Mouse (Mus musculus) limb, embryonic 14.5 days (tissue): ENCODE results near the gene Lemd1. TPM values are rescaled to one million over a fixed set of nuclear protein-coding genes. Genes with fewer than 3 reads are reported as not detected.

Experiments
- ATAC-seq: fragments of 200-750 bp; cut with Nextera tagmentation; 2 replicates; pipeline ENCODE4 v1.8.0; 2017; ENCODE audit warnings: low read depth, moderate number of reproducible peaks, moderate TSS enrichment; ENCODE audit not compliant: low FRiP score
- DNase-seq: peaks from one replicate; pipeline ENCODE4 v3.0.0-alpha.2; 2015; ENCODE audit warnings: low spot score
- H3K27ac ChIP-seq: fragments of 300-500 bp; sonication (generic); replicated peaks from 2 replicates; pipeline ENCODE4 v1.5.1; 2014; ENCODE audit warnings: low read depth, mild to moderate bottlenecking, low read length, moderate library complexity, mixed read lengths
- H3K27me3 ChIP-seq: fragments of 300-500 bp; sonication (generic); 2 replicates; pipeline ENCODE4 v1.6.1; 2014; ENCODE audit warnings: low read length, mixed read lengths; ENCODE audit not compliant: control insufficient read depth, insufficient read depth
- H3K36me3 ChIP-seq: fragments of 300-500 bp; sonication (generic); 2 replicates; pipeline ENCODE4 v1.6.1; 2014; ENCODE audit warnings: mild to moderate bottlenecking, low read length, moderate library complexity, mixed read lengths; ENCODE audit not compliant: control insufficient read depth, insufficient read depth
- H3K4me1 ChIP-seq: fragments of 300-500 bp; sonication (generic); 2 replicates; pipeline ENCODE4 v1.6.1; 2014; ENCODE audit warnings: antibody characterized with exemption, low read length, mixed read lengths; ENCODE audit not compliant: control insufficient read depth, insufficient read depth
- H3K4me2 ChIP-seq: fragments of 300-500 bp; sonication (generic); replicated peaks from 2 replicates; pipeline ENCODE4 v1.6.1; 2014; ENCODE audit warnings: low read depth, mild to moderate bottlenecking, low read length, moderate library complexity; ENCODE audit not compliant: severe bottlenecking
- H3K4me3 ChIP-seq: fragments of 300-500 bp; sonication (generic); replicated peaks from 2 replicates; pipeline ENCODE4 v1.5.1; 2014; ENCODE audit warnings: low read length
- H3K9ac ChIP-seq: fragments of 300-500 bp; sonication (generic); 2 replicates; pipeline ENCODE4 v1.6.1; 2014; ENCODE audit warnings: mild to moderate bottlenecking, low read depth, low read length, moderate library complexity; ENCODE audit not compliant: severe bottlenecking
- H3K9me3 ChIP-seq: fragments of 300-500 bp; sonication (generic); 2 replicates; pipeline ENCODE4 v1.6.1; 2016; ENCODE audit warnings: low read length; ENCODE audit not compliant: control insufficient read depth
- POLR2A ChIP-seq: fragments of 200-500 bp; IDR thresholded peaks from 2 replicates; pipeline ENCODE4 v1.8.0; 2012; ENCODE audit warnings: inconsistent platforms, mild to moderate bottlenecking, moderate library complexity, borderline replicate concordance; ENCODE audit not compliant: insufficient read depth, insufficient read length; ENCODE audit errors: extremely low read depth
- WGBS: fragments of 180-500 bp; shearing (Covaris S2); extraction: QIAGEN DNeasy Blood & Tissue Kit; methylation state at CpG from one replicate; pipeline ENCODE4 v1.1.7; 2014; 5-methylcytosine and 5-hydroxymethylcytosine counted together
- microRNA counts: library from miRNA; unstranded; fragments of <30 nt; microRNA quantifications from one replicate; lab custom pipeline; 2016
- microRNA-seq: library from miRNA; unstranded; fragments of <30 nt; microRNA quantifications from one replicate; pipeline ENCODE4, GENCODE M21; 2016
- polyA plus RNA-seq, 2 experiments: library from polyadenylated mRNA; depleted of rRNA in 1 of 2; stranded (reverse) in 1 of 2; unstranded in 1 of 2; fragments of >200 nt; fragmentation: Nextera tagmentation in 1 of 2; extraction: Ambion mirVana in 1 of 2; gene quantifications; 2 replicates each; pipeline versions ENCODE4 v1.2.1 to v1.2.3; 2012 to 2014

Gene Lemd1
- polyA plus RNA-seq, 2 experiments = 0.91 to 0.94 TPM

DNA sequence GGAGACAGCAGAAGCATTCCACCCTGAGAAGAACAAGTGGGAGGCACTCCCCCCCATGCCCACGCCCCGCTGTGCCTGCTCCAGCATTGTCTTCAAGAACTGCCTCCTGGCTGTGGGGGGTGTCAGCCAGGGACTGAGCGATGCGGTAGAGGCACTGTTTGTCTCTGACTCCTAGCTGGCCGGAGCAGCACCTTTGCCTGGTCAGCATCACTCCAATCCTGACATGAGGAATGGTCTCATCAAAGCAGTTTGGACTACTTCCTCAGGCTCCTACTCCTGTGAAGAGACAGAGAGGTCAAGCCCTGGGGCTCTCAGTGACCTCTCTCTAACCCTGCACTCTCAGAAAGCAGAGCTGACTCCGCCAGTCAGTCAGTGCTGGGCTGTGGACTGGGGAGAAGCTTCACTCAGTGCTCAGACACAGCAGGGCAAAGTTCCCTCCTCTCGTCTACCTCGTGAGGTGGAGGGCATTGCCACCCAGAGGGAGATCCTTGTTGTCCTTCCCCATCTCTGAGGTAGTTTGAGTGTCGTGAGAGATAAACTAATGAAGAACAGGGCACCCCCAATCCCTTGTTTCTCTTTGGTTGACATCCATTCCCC lies 113.5 kb downstream of the Lemd1 start:
- WGBS = 13% methylated on average over 9 of the region's 9 CpGs
- no peak for DNase-seq
- no peak overlapping the region for H3K27ac ChIP-seq
- no peaks in the 10 kb centered on the region for H3K36me3 ChIP-seq
- no peak for TF ChIP-seq POLR2A
- no peak; the same call in 1 of the 2 replicates for ATAC-seq
- no peak overlapping the region for H3K4me2 ChIP-seq
- peaks cover 3% of the 10 kb centered on the region; the same call in 1 of the 2 replicates for H3K27me3 ChIP-seq
- no peaks in the 10 kb centered on the region for H3K4me1 ChIP-seq
- H3K9ac ChIP-seq = no peak overlapping the region
- H3K4me3 ChIP-seq = no peak overlapping the region
- no peaks in the 10 kb centered on the region for H3K9me3 ChIP-seq

DNA sequence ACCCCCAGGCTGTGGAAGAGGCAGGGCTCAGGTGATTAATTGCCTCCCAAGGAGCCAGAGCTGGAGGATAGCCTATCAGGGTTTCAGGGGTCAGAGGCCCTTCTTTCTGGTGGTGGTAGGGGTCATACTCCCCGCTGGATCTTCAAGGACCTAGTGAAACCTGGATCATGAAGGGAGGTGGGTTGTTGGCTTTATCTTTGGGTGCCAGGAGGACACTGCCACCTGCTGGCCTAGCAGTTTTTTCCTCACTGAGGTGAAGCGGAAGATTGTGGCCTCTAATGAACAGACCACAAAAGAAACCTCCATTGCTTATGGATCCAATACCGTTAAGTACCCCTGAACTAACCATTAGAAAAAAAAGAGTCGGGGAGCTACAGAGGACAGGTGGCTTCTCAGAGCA lies 114.9 kb downstream of the Lemd1 start:
- no peak for TF ChIP-seq POLR2A
- Histone ChIP-seq H3K27ac (no peak overlapping the region), H3K4me2 (no peak overlapping the region), H3K27me3 (no peaks in the 10 kb centered on the region), H3K4me1 (no peaks in the 10 kb centered on the region), H3K9me3 (no peaks in the 10 kb centered on the region), H3K9ac (no peak overlapping the region), H3K36me3 (no peaks in the 10 kb centered on the region), H3K4me3 (no peak overlapping the region)
- ATAC-seq (no peak), DNase-seq (no peak)
- WGBS = 44% methylated on average over 4 of the region's 4 CpGs

DNA sequence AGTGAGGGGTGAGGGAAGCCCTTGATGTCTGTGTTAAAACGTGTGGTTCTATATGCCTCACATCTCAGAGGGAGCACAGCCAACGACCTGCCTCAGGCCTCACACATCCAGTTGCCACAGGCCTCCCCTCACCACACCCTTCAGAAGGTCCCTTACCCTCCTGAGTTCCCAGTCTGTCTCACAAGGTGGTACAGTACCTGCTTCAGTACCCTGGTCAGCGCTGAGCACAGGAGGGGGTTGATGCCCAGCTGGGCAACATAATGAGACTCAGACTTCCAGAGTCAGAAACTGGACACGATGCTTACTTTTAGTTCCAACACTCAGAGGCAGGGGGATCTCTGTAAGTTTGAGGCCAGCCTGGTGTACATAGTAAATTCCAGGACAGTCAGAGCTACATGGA lies 115.6 kb downstream of the Lemd1 start:
- H3K4me3 ChIP-seq = no peak overlapping the region
- H3K9ac ChIP-seq = no peak overlapping the region
- DNase-seq (no peak), ATAC-seq (no peak)
- no peaks in the 10 kb centered on the region for H3K4me1 ChIP-seq
- no peaks in the 10 kb centered on the region for H3K27me3 ChIP-seq
- no peaks in the 10 kb centered on the region for H3K9me3 ChIP-seq
- WGBS = 23% methylated on average over 4 of the region's 4 CpGs
- no peak overlapping the region for H3K4me2 ChIP-seq
- no peaks in the 10 kb centered on the region for H3K36me3 ChIP-seq
- no peak for TF ChIP-seq POLR2A
- no peak overlapping the region for H3K27ac ChIP-seq

DNA sequence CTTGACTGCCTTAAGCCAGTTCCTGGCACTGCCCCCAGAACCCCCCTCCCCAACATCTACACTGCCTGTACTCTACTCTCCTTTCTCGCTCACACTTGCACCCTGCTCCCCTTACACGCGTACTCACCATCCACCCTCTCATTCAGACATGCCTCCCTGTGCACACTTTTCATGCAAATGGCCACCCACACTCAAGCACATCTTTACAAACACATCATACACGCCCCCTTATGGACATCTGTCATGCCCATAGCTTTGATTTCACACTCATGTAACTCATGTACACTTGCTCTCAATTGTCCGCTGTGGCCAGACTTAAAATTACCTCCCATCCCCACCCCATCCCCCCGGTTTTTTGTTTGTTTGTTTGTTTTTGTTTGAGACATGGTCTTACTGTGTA lies 116.7 kb downstream of the Lemd1 start:
- no peak overlapping the region for H3K4me3 ChIP-seq
- DNase-seq = no peak
- H3K9me3 ChIP-seq = no peaks in the 10 kb centered on the region
- TF ChIP-seq POLR2A = no peak
- H3K4me2 ChIP-seq = no peak overlapping the region
- H3K9ac ChIP-seq = no peak overlapping the region
- no peaks in the 10 kb centered on the region for H3K27me3 ChIP-seq
- ATAC-seq = no peak
- no peaks in the 10 kb centered on the region for H3K36me3 ChIP-seq
- no peak overlapping the region for H3K27ac ChIP-seq
- WGBS = 86% methylated on average over 6 of the region's 6 CpGs
- no peaks in the 10 kb centered on the region for H3K4me1 ChIP-seq

DNA sequence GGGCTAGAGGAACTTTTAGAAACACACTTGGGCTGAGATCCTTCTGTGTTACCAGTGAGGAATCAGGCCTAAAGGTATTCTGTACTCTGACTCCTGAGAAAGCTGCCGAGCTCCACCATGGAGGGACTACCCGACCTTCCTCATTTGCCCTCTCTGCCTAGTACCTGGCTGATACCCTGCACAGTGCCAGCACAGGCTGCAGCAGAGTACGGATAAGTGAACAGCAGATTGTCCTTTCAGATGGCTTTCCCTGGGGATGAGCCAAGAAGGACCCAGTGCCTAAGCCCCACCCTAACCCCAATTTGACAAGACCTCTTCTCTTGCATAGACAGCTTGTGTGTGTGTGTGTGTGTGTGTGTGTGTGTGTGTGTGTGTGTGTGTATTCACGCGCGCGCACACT lies 117.4 kb downstream of the Lemd1 start:
- Histone ChIP-seq H3K9me3 (no peaks in the 10 kb centered on the region), H3K36me3 (no peaks in the 10 kb centered on the region), H3K27me3 (no peaks in the 10 kb centered on the region), H3K4me3 (no peak overlapping the region), H3K4me2 (no peak overlapping the region), H3K9ac (no peak overlapping the region), H3K4me1 (no peaks in the 10 kb centered on the region), H3K27ac (no peak overlapping the region)
- no peak for DNase-seq
- no peak for ATAC-seq
- WGBS = 87% methylated on average over 7 of the region's 7 CpGs
- TF ChIP-seq POLR2A = no peak

MicroRNAs encoded within 50 kb of the gene (microRNA counts, 519-probe panel; counts per million panel counts)
- not detected for microRNA mmu-miR-135b (lab: Ali Mortazavi, UCI)

Small RNAs within 50 kb of the gene (microRNA-seq; reads per million reads assigned to microRNA genes)
- 170 reads per million, percentile 54 among the genes with 10 or more reads in this experiment for gene Mir135b

Other genes starting within 250 kb of the Lemd1 start
- 9.9 and 13.1 TPM in 2 replicates for gene Slc45a3, start 228.5 kb upstream of the Lemd1 start, polyA plus RNA-seq (2012; rRNA removed)
- gene Slc45a3, start 228.5 kb upstream of the Lemd1 start, polyA plus RNA-seq (2014; fragmentation: Nextera tagmentation; extraction: Ambion mirVana) = 10.5 and 11.1 TPM in 2 replicates
- 26.8 and 30.0 TPM in 2 replicates for gene Elk4, start 183.8 kb upstream of the Lemd1 start, polyA plus RNA-seq (2012; rRNA removed)
- gene Elk4, start 183.8 kb upstream of the Lemd1 start, polyA plus RNA-seq (2014; fragmentation: Nextera tagmentation; extraction: Ambion mirVana) = 36.6 and 38.8 TPM in 2 replicates
- 1.1 and 1.3 TPM in 2 replicates for gene Mfsd4a, start 123.4 kb upstream of the Lemd1 start, polyA plus RNA-seq (2012; rRNA removed)
- 12.3 and 15.3 TPM in 2 replicates for gene Mfsd4a, start 123.4 kb upstream of the Lemd1 start, polyA plus RNA-seq (2014; fragmentation: Nextera tagmentation; extraction: Ambion mirVana)
- 8.5 and 9.2 TPM in 2 replicates for gene Cdk18, start 51.7 kb upstream of the Lemd1 start, polyA plus RNA-seq (2012; rRNA removed)
- 2.5 and 3.7 TPM in 2 replicates for gene Cdk18, start 51.7 kb upstream of the Lemd1 start, polyA plus RNA-seq (2014; fragmentation: Nextera tagmentation; extraction: Ambion mirVana)
- 0.80 and 0.81 TPM in 2 replicates for gene AC124108.1, start within 50 bp of the Lemd1 start, polyA plus RNA-seq (2012; rRNA removed)
- 0.14 and 0.17 TPM in 2 replicates for gene AC124108.1, start within 50 bp of the Lemd1 start, polyA plus RNA-seq (2014; fragmentation: Nextera tagmentation; extraction: Ambion mirVana)
- not detected in 2 replicates for gene Gm10188, start 38.3 kb downstream of the Lemd1 start, polyA plus RNA-seq (2012; rRNA removed)
- gene Gm10188, start 38.3 kb downstream of the Lemd1 start, polyA plus RNA-seq (2014; fragmentation: Nextera tagmentation; extraction: Ambion mirVana) = not detected in 2 replicates
- gene Klhdc8a, start 107.2 kb downstream of the Lemd1 start, polyA plus RNA-seq (2012; rRNA removed) = 0.10 and 0.12 TPM in 2 replicates
- gene Klhdc8a, start 107.2 kb downstream of the Lemd1 start, polyA plus RNA-seq (2014; fragmentation: Nextera tagmentation; extraction: Ambion mirVana) = 0.07 and 0.19 TPM in 2 replicates
- gene Nuak2, start 124.7 kb downstream of the Lemd1 start, polyA plus RNA-seq (2012; rRNA removed) = 1.7 and 2.2 TPM in 2 replicates
- 3.3 and 3.4 TPM in 2 replicates for gene Nuak2, start 124.7 kb downstream of the Lemd1 start, polyA plus RNA-seq (2014; fragmentation: Nextera tagmentation; extraction: Ambion mirVana)
- gene Tmcc2, start 199.8 kb downstream of the Lemd1 start, polyA plus RNA-seq (2012; rRNA removed) = 18.0 and 24.2 TPM in 2 replicates
- gene Tmcc2, start 199.8 kb downstream of the Lemd1 start, polyA plus RNA-seq (2014; fragmentation: Nextera tagmentation; extraction: Ambion mirVana) = 9.1 and 9.3 TPM in 2 replicates
- 17.1 and 17.8 TPM in 2 replicates for gene Dstyk, start 226.1 kb downstream of the Lemd1 start, polyA plus RNA-seq (2012; rRNA removed)
- 18.3 and 20.8 TPM in 2 replicates for gene Dstyk, start 226.1 kb downstream of the Lemd1 start, polyA plus RNA-seq (2014; fragmentation: Nextera tagmentation; extraction: Ambion mirVana)